Mouse (Mus musculus) bone marrow macrophage, adult 2 months (primary cell): ENCODE data around the gene BC004004. TPM values are rescaled to one million over a fixed set of nuclear protein-coding genes. Genes with fewer than 3 reads are reported as not detected.

Experiments
- H3K27ac ChIP-seq: 2 replicates; pipeline ENCODE4 v1.5.1; 2012; ENCODE audit warnings: low read depth, low read length; ENCODE audit not compliant: insufficient read depth
- H3K4me1 ChIP-seq: 2 replicates; pipeline ENCODE4 v1.6.1; 2012; ENCODE audit warnings: low read length; ENCODE audit not compliant: control insufficient read depth, insufficient read depth
- H3K4me3 ChIP-seq: 2 replicates; pipeline ENCODE4 v1.5.1; 2012; ENCODE audit warnings: mild to moderate bottlenecking, low read length, moderate library complexity; ENCODE audit not compliant: insufficient read depth
- CTCF ChIP-seq: IDR thresholded peaks from 2 replicates; pipeline ENCODE4 v1.5.1; 2012; ENCODE audit warnings: low read depth, mild to moderate bottlenecking, low read length, moderate library complexity
- POLR2A ChIP-seq: IDR thresholded peaks from 2 replicates; pipeline ENCODE4 v1.6.1; 2012; ENCODE audit warnings: mild to moderate bottlenecking, low read depth, low read length, borderline replicate concordance
- polyA plus RNA-seq: library from polyadenylated mRNA; stranded (reverse); fragments of >200 nt; gene quantifications from 2 replicates; pipeline ENCODE4 v1.2.4, GENCODE M21; 2012; ENCODE audit not compliant: missing spikeins, insufficient read depth, insufficient read length

The BC004004 gene
- polyA plus RNA-seq, 1 experiment = 105 TPM

- H3K27ac ChIP-seq = no peak overlapping the region
- no peak overlapping the region for H3K4me3 ChIP-seq
- no peak for TF ChIP-seq CTCF
- H3K4me1 ChIP-seq = peaks cover 30% of the 10 kb centered on the region
Observed at GRCm38 (mm10) chr17:29319881-29320639, 51.5 kb downstream of the BC004004 start.

GRCm38 (mm10) chr17:29321765-29322602 lies 53.4 kb downstream of the BC004004 start:
- H3K4me1 ChIP-seq = peaks cover 11% of the 10 kb centered on the region
- H3K27ac ChIP-seq = no peak overlapping the region
- H3K4me3 ChIP-seq = no peak overlapping the region
- no peak for TF ChIP-seq POLR2A
- no peak for TF ChIP-seq CTCF

GRCm38 (mm10) chr17:29322603-29322962 lies 54.0 kb downstream of the BC004004 start:
- TF ChIP-seq POLR2A (no peak), CTCF (no peak)
- Histone ChIP-seq H3K4me3 (no peak overlapping the region), H3K27ac (no peak overlapping the region), H3K4me1 (peaks cover 11% of the 10 kb centered on the region)

GRCm38 (mm10) chr17:29323625-29324024 lies 55.0 kb downstream of the BC004004 start:
- TF ChIP-seq CTCF (no peak), POLR2A (no peak)
- no peak overlapping the region for H3K4me3 ChIP-seq
- H3K4me1 ChIP-seq = peaks cover 7% of the 10 kb centered on the region

GRCm38 (mm10) chr17:29325831-29326230 lies 57.2 kb downstream of the BC004004 start:
- TF ChIP-seq POLR2A = no peak
- no peak for TF ChIP-seq CTCF
- no peak overlapping the region for H3K27ac ChIP-seq
- no peaks in the 10 kb centered on the region for H3K4me1 ChIP-seq
- H3K4me3 ChIP-seq = no peak overlapping the region

More at GRCm38 (mm10) chr17:29323625-29324024, 55.0 kb downstream of the BC004004 start:
- no peak overlapping the region for H3K27ac ChIP-seq

- TF ChIP-seq CTCF (no peak), POLR2A (no peak)
- Histone ChIP-seq H3K4me3 (no peak overlapping the region), H3K27ac (no peak overlapping the region), H3K4me1 (no peaks in the 10 kb centered on the region)
Observed at GRCm38 (mm10) chr17:29326531-29327529, 58.2 kb downstream of the BC004004 start.

- no peak overlapping the region for H3K27ac ChIP-seq
- no peak overlapping the region for H3K4me3 ChIP-seq
- H3K4me1 ChIP-seq = no peaks in the 10 kb centered on the region
- TF ChIP-seq POLR2A (no peak), CTCF (no peak)
Observed at GRCm38 (mm10) chr17:29327691-29328090, 59.1 kb downstream of the BC004004 start.

- H3K27ac ChIP-seq = no peak overlapping the region
- H3K4me3 ChIP-seq = no peak overlapping the region
- H3K4me1 ChIP-seq = no peaks in the 10 kb centered on the region
- TF ChIP-seq CTCF = no peak
- no peak for TF ChIP-seq POLR2A
Observed at GRCm38 (mm10) chr17:29330221-29330620, 61.6 kb downstream of the BC004004 start.

GRCm38 (mm10) chr17:29330671-29331410 lies 62.3 kb downstream of the BC004004 start:
- no peak for TF ChIP-seq POLR2A
- no peak for TF ChIP-seq CTCF
- Histone ChIP-seq H3K4me3 (no peak overlapping the region), H3K27ac (no peak overlapping the region), H3K4me1 (no peaks in the 10 kb centered on the region)
